Mouse (Mus musculus) kidney, adult 2 months (tissue): ENCODE measurements around the gene Tead2.
A peak's percentile ranks its signal among the peaks of the same experiment; 100 is the strongest.

Experiments
- CTCF ChIP-seq: fragments of 200-500 bp; conservative IDR thresholded peaks from 2 replicates; pipeline ENCODE4 v1.5.1; 2011; ENCODE audit warnings: low read depth, mild to moderate bottlenecking, control low read depth, low read length, moderate library complexity, mixed read lengths; ENCODE audit not compliant: insufficient read depth, insufficient read length
- POLR2A ChIP-seq: fragments of 200-500 bp; IDR thresholded peaks from one replicate; pipeline ENCODE4 v1.6.1; 2011; ENCODE audit warnings: low read depth, low read length, control low read depth

DNA sequence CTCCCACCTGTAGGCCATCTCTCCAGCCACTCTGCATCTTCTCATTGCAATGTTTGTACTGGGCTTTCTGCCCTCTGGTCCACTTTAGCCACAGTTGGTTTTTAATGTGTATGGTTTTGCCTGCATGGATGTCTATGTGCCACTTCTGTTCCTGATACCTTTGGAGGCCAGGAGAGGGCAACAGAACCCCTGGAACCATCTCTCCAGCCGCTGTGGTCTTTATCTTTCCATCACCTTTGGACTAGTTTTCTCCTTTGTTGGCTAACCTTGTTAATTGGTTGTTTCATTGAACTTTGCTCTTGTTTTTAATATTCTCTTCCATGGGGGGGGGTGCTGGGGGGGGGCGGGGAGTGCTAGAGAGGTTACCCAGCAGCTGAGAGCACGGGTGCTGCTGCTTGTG lies 48.8 kb downstream of the Tead2 start:
- TF ChIP-seq POLR2A = no peak
- TF ChIP-seq CTCF = peak; percentile 60
